Mouse (Mus musculus): ENCODE data around the gene Defb48.
A peak's percentile ranks its signal among the peaks of the same experiment; 100 is the strongest.

The Defb48 gene

DNA sequence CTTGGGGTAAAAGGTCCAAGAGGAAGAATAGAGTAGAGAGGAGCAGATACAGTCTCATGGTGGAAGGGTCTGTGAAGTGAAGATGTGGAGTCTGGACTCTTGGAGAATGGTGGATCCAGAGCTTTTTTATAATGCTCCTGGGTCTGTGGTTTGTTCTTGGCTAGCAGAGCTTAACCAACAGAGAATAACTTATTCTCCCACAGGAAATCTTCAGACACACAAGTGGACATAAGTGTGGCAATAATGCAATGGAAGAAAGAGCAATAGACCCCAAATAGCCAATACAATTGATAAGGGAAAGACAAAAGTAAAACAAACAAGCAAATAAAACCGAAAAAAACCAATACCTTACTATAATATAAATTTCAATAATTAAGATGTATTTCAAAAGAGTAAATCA, at the start of gene Defb48:
TSS of gene Defb48 (minus strand) at position 101 of the 400 bp plus-strand sequence.
- no peak for DNase-seq (ENCODE audit: low read depth, low spot score)

DNA sequence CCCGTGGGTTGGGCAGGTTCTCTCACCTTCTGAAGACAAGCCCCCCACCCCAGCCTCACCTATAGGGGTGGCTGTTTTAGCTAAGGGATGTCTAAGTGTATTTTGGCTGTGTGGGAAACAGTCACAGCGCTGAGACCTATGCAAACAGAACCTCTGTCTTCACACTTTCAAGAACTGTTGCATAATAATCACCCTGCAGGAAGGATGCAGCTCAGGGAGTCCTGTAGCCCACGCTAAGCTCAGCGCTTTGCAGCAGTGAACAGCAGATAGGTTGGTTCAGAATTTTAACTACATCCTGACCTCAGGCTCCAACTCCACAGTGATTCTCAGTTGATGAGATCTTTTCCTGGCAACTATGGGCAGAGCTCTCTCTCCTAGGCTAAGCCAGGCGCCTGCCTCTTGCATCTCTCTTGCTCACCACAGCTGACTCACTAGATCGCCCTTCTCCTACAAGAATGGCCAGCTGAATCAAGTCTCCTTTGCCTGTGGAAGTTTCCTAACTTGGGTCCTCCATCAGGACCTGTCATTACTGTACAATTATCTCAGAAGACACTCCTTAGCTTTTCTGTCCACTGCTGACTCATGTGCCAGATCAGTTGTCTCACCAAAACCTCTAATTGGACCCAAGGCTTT, 36.3 kb upstream of the Defb48 start:
- no peak for DNase-seq (ENCODE audit: low read depth, low spot score)

DNA sequence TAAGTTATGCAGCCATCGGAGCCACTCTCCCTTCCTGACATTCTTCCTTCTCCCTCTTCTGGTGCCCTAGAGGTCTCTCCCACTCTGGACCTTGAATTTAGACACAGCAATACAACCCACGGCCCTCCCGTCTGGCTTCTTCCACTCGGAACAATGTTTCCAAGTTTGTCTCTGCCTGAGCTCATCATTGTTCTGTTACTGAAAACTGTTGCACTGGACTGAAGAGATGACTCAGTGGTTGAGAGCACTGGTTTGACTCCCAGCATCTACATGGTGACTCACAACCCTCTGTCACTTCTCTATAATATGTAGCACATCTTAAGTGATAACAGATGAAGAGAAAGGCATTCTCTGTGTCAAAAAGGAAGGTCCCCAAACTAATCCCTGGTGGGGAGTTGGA, 30.4 kb upstream of the Defb48 start:
- no peak for DNase-seq (ENCODE audit: low read depth, low spot score)

DNA sequence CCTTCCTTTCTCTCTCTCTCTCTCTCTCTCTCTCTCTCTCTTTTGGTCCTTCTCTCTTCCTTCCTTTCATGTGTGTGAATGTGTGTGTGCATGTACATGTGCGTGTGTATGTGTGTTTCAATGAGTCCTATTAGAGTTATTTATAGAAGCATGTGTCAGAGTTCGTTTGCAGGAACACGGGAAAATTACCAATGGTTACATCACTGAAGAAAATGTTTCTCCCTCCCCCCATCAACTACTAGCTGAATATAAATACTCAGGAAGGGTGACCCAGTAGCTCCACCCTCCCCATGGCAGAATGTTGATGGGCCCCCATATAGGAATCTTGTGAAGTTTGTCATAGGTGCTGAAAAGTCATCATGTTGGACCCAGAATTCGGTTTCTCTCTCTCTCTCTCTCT, 28.8 kb upstream of the Defb48 start:
- DNase-seq (ENCODE audit: low read depth, low spot score): no peak

DNA sequence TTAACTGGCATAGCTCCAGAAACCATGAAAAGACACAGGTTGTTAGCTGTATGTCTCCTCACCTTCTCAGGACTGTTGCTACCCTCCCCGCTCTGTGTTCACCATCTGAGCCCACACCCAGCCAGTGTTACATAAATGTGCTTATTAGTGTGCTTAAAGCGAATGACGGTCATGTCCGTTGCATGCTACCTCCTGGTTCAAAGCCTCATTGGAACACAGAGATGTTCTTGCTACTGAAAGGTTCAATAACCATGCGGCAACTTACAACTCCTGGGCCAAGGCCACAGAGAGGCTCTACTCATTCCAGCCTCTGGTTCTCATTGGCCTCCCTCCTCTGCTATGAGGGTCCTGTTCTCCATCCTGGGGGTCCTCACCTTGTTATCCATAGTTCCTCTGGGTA, 27.2 kb upstream of the Defb48 start, which contains the start of gene Defb43:
TSS of gene Defb43 (plus strand) at position 301 of the 400 bp plus-strand sequence.
- no peak for DNase-seq (ENCODE audit: low read depth, low spot score)

DNA sequence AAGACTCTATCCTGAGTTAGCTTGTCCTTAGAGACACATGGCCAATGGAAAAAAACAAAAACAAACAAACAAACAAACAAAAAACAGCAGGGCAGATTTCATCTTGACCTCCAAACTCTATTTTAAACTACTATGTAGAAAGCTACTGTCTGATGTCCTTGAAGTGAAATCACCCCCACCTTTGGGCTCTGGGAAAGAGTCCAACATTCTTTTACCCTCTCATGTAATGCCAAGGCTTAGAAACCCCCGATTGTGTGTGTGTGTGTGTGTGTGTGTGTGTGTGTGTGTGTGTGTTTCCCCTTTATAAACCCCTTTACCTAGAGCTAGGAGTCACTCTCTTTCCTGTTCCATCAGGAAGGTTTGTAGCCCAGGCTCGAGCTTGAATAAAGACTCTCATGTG, 18.3 kb upstream of the Defb48 start:
- DNase-seq (ENCODE audit: low read depth, low spot score): no peak

DNA sequence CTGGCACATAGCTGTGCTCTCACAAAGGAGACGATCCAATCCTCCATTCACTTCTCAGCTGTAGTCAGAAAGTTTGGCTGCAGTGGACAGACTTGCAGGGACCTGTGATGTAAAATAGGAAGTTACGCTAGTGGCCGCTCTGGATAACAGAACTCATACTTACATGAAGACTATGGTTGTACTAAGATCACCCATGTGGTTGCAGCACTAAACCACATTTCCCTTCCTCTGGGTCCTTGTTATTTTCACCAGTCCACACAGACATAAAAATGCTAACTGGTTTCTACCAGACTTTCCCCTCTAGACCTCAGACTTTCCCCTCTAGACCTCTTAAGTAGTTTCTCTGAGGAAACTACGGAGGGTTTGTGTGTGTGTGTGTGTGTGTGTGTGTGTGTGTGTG, 14.7 kb upstream of the Defb48 start:
- DNase-seq (ENCODE audit: low read depth, low spot score): no peak

DNA sequence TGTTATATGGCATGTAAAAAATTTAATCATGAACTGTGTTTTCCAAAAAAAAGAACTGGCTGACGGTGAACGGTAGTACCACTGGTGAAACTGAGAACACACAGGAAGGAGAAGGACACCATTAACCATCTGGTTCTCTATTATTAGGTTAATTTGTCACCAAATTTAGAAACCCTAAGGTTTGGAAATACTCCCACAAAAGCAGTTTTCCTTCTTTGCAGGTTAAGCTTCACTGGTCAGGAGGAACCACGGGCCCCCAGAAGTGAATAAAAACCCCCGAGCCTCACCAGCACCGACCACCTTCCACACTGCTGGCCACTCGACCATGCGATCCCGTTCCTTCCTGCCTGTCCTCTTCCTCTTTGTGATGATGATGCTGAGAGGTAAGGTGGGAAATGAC, 13.5 kb upstream of the Defb48 start, which contains the start of gene Defb47:
TSS of gene Defb47 (plus strand) at position 301 of the 400 bp plus-strand sequence.
- DNase-seq (ENCODE audit: low read depth, low spot score): no peak

DNA sequence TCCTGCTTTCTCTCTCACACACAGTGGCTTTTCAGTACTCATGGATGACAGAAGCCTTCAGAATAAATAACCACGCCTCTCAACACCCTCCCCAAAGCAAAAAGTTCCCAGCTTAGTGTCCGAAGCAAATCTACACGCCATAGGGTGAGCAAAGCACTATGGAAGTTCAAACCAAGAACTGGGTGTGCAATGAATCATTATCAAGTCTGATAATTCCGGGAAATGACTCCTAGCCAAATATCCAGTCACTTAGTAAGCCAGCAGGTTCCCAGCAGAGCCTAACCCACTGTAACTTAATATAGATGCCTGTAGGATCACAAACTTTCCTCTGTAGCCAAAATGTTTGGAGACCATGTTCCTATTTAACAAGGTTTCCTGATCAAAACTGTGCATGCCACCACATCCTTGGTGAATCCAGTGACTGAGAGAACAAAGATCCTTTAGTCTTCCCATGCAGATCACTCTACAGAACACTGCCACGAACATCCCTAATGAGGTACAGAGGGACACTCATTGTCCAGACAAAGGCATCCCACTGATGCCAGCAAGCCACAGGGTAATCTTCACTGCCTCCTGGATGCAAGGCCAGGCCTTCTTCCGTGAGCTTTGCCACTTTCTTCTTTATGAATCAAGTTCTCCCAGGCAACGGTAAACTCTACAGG, 7.7 kb upstream of the Defb48 start:
- no peak for DNase-seq (ENCODE audit: low read depth, low spot score)

DNA sequence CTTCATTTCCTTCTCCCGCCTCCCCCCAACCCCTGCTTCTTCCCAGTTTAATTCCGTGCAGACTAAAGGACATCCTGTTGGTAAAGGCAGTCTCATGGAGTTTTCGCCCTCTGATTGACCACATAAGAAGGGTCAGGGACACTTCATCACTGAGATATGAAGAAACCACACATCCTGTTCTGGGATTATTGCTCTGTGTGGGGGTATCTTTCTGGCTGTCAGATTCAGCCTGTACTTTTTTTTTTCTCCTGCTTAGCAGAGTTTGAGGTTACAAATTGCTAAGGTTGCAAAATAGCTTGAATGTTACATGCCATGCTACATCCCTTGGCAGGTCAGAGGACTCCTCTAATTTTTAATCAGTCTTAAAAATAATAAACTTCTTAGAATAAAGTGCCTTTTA, 7.0 kb upstream of the Defb48 start:
- no peak for DNase-seq (ENCODE audit: low read depth, low spot score)

DNA sequence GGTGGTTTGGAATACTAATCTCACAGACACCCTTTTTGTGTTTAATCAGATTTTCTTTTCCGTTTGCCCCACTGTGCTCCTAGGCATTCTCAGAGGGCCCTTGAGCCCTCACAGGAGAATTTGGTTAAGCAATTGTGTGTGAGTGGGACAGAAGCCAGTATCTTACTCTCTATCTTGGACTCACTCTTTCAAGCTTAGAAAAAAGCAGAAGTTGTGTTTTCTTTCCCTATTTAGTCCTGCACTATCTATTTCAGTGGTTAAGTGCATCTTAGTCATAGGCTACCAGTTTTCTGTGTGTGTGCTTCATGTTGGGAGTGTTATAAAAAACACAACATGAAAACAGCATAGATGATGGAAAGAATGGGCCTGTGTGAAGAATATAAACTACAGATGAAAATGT, 4.5 kb downstream of the Defb48 start:
- no peak for DNase-seq (ENCODE audit: low read depth, low spot score)

DNA sequence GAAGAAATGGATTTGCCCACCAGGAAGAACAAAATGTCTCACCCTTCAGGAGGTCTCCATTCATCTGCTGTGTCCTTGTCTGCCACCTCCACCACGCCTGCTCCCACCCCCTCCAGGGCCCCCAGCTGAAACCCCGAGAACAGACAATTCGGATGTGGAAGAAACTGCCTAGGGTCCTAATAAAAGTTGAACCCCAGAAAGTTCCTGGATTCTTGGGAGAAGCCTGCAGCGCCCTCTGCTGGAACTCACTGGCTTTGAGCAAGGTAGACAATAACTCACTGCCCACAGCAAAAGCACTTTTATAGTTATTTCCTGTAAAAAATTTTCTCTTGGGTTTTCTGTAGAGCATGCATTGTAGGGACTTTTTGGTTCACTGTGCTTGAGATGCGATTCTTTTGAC, 9.3 kb downstream of the Defb48 start:
- DNase-seq (ENCODE audit: low read depth, low spot score): peak; percentile 34

DNA sequence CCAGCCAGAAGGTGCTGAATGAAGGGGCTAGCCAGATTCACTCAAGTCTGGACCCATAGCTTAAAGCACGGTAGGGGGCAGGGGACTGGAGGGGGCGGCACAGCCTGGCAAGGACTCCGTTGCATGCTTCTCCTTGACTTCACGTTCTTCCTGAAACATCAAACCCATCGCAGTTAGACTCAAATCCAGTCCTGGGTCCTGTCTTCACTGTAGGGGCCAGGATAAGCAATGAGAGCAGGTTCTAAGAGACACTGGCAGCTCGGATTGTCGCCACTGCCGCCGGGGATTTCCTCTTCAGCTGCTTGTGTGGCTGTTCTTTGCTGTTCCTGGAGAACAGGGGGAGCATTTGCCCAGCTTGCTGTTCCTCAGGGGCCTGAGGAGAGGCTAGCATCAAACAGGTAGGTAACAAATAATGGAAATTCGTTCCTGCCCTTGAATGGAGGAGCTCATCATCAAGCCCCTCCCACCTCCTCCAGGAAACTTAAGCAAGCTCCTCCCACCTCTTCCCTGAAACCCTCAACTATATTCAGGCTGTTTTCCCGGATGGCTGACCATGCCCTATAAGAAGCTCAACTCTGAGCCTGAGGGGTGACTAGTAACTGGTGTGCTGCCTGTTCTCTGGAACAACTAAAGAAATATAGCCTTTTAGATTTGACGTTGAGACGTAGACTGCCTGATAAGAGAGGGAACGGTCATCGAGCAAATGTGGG, 18.3 kb downstream of the Defb48 start:
- peak; percentile 44 for DNase-seq (ENCODE audit: low read depth, low spot score)

DNA sequence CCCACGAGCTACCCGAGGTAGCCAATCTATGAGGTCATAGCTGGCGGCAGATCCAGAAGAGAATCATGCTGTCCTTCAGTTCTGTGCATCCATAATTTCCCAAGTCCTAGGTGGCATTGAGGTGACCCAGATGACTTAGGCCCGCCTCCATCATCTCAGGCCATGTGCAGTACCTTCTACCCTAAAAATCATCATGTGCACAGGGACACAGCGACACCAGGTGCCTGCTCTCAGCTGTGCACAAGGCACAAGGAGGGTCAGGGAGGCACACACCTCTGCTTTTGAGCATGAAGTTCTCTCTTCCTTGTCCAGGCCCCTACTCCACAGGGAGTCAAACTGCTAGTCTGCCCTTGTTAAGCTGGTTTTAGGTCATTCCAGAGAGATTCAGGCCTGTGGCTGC, 19.0 kb downstream of the Defb48 start:
- DNase-seq (ENCODE audit: low read depth, low spot score): peak; percentile 33

DNA sequence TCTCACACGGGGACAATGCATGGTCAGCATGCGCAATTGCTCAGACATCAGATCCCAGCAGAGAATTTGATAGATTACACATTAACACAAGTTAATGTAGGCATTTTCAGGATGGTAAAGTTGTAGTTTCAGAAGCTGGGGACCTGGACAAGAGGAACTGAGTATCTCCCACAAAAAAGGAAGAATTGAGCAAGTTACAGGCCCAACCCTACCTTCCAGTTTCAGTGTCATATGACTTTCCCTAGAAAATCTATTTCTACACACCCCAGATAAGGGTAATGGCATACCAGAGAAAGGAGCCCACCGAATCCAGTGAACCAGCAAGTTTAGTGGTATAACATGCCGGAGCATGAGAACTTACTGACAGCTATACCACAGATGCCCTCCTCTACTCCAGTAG, 20.7 kb downstream of the Defb48 start:
- no peak for DNase-seq (ENCODE audit: low read depth, low spot score)

DNA sequence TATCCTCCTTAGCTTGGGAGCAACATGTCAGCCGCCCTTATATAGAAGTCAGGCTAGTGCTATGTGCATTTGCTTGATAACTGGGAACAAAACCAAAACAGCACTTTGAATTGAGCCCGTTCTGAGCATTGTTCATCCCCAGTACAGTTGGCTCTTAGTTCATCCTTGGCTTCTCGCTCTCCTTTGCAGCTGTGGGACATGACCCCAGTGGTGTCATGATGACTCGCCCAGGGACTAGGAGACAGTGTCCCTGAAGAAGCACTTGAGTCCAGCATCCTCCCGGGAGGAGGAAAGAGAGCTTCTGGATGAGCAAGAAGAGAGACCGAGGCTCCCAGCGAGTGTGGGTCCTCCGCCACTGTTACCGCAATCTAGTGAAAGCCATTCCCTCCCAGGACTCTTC, 28.2 kb downstream of the Defb48 start:
- no peak for DNase-seq (ENCODE audit: low read depth, low spot score)

DNA sequence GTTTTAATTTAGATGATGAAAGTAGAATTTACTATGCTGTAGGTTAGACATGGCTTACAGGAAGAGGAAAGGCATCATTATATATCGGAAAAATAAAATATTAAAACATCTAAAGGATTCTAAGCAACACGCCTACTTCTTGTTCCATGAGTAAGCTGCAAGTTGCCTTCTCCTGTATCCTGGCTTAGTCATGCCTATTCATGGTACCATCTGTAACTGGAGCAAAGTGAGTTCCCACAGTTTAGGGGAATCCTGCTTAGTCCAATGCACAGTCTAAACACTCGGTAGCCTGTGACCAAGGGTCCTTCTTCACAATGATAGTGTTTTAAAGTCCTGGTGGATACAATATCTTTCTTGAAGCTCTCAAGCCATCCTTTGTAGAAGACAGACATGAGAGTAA, 37.5 kb downstream of the Defb48 start:
- no peak for DNase-seq (ENCODE audit: low read depth, low spot score)

DNA sequence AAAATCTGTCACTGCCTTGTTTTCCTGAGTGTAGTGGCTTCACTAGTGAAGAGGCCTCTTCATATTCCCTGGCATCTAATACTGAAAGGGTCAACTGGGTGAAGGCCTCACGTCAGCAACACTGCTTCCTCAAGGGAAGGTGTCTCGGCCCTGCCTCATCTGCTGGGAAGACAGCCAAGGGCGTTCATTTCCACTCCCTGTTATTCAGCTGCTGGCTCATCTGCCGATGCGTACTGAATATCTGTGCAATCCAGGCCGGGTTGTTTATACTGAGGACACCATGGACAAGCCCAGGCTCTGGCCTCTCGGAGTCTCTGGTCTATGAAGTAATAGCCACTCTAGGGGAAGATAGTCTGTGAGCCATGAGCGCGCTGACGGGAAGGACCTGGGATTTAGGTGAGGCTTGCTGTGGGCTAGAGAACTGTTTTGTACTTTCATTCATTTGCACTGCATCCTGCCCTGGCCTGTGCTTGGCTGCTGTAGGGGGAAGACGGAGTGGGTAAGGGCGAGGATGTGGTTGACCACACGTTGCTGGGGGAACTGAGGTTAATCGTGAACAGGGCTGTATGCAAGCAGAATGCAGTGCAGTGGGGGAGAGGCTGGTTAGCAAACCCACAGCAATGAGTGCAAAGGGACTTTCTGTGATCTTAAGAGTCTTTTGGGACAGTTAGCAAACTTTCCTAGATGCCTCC, 43.8 kb downstream of the Defb48 start:
- no peak for DNase-seq (ENCODE audit: low read depth, low spot score)

DNA sequence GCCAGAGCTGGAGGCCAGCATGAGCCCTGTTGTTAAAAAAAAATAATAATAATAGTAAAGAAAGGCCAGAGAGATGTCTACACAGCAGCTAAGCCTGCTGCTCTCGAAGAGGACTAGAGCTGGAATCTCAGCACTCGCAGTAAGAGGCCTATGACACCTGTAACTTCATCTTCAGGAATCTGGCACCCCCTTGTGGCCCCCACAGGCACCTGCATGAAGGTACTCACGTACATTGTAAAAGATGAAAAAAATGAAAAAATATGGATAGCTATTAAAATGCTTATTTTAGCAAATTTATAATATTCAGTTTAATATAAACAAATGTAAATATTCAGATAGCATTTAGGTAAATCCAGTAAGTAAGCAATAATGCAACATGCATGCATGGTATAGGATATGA, 44.9 kb downstream of the Defb48 start:
- peak; percentile 29 for DNase-seq (ENCODE audit: low read depth, low spot score)

DNA sequence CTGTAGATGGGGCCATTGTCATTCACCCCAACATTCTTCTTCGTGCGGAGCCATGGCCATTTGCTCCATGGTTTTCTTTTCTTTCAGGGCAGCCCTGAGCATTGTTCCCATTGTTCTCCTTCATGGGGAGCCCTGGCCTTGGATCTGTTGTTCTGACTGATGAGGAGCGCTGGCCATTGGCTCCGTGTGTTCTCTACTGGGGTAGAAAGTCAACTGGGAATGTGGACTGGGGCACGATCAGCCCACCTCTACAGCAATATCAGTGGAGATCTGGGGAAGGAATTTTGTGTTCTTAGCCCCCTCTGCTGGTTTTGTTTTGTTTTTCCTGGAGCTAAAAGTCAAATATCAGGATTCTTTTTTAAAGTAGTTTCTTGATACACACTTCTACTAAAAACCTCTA, 46.6 kb downstream of the Defb48 start:
- DNase-seq (ENCODE audit: low read depth, low spot score): peak; percentile 22

DNA sequence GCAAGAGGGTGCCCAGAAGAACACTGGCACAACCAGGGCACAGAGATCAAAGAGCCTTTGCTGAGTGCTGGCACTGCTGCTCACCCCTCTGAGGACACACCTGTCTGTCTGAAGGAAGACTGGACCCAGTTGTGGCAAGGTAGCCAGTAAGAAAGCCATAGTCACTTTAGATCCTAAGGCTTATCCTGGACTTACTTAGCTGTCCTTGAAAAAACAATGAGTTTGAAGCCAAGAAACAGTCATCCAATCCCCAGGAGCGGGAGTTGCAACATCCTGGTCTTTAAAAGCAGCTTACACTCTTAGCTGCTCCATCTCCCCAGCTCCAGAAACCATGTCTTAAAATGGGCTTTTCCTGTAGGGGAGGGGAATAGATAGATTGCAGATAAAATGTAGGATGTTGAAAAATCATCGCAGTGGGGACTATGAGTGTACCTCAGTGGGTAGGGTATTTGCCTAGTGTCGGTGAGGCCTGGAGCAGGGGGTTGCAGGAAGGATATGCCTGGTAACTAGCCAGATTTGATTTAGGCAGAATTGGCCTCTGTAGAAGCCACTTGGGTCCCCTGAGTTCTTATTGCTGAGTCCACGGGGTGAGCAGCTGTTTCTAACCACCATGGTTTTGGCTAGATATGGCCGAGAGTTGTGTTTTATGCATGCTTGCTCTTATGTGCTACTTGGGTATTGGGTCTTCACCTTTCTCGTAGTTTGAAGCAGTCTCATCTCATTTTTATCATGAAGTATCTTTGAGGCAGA, 47.5 kb downstream of the Defb48 start:
- no peak for DNase-seq (ENCODE audit: low read depth, low spot score)

DNA sequence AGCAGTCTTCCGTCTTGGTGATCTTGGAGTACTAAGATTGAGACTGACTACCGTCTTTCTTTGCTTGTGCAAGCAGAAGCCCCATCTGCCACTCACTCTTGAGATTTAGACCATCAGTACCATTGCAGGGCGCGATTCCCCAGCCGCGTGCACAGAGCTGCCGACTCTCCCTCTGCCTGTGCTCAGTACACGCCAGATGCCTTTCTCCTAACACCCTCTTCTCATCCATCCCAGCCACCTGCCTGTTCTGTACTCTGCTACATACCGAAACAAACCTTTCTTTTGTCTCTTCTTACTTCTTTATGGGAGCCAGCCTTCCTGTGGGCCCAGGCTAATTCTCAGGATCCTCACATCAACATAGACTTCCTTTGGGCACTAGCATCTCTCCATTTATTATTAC, 48.9 kb downstream of the Defb48 start:
- DNase-seq (ENCODE audit: low read depth, low spot score): no peak

Measured in ZHBTc4 (cell line).